Mouse (Mus musculus) olfactory bulb, adult 2 months (tissue): ENCODE measurements at regions not wholly inside any gene's neighbourhood (a gene's known extent, or its start where the extent isn't known, plus 50 kb on each side); places are given as distances from the start of the nearest gene placed in this dataset.

Experiments
- CTCF ChIP-seq: fragments of 200-500 bp; IDR thresholded peaks from 2 replicates; pipeline ENCODE4 v1.5.1; 2012; ENCODE audit warnings: low read depth, mild to moderate bottlenecking, low read length, moderate library complexity; ENCODE audit not compliant: insufficient read depth
- POLR2A ChIP-seq: fragments of 200-500 bp; IDR thresholded peaks from 2 replicates; pipeline ENCODE4 v1.6.1; 2012; ENCODE audit warnings: mild to moderate bottlenecking, low read depth, low read length, moderate library complexity; ENCODE audit not compliant: insufficient read depth

- TF ChIP-seq CTCF (no peak), POLR2A (no peak)
These were observed 96.9 kb downstream of the Hhipl2 start for GRCm38 (mm10) chr1:183514984-183515287.
